Mouse (Mus musculus): Measurements from ENCODE around the gene Olfr10. TPM values are rescaled to one million over a fixed set of nuclear protein-coding genes. Genes with fewer than 3 reads are reported as not detected.

Olfr10 gene
- polyA plus RNA-seq, 1 experiment from 2014 or later = not detected

DNA sequence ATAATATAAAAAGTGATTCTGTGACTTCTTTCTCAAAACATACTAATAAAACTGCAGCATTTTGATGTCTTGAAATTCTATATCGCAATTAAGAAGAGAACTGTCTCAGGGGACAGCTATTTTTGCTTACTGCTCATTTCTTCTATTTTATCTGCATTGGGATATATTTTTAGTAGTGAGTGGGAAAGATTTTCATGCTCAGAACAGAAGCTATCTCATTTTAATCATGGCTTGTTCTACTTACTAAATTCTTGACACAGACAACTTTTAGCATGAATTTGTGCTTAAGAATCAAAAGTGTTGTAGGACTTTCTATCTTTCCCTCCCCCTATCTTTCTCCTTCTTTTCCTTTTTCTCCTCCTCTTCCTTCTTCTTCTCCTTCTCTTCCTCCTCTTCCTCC is 25.1 kb downstream of the Olfr10 start:
- Histone ChIP-seq H3K9ac (no peak overlapping the region), H3K9me3 (no peaks in the 10 kb centered on the region), H3K4me2 (replicated peaks) (no peak overlapping the region), H3K4me1 (no peaks in the 10 kb centered on the region), H3K27ac (no peak overlapping the region), H3K27me3 (no peaks in the 10 kb centered on the region), H3K4me3 (no peak overlapping the region), H3K36me3 (no peaks in the 10 kb centered on the region)
- ATAC-seq (ENCODE audit: low FRiP score, low read depth) = no peak
- 71% methylated on average over 1 of the region's 1 CpGs for WGBS

DNA sequence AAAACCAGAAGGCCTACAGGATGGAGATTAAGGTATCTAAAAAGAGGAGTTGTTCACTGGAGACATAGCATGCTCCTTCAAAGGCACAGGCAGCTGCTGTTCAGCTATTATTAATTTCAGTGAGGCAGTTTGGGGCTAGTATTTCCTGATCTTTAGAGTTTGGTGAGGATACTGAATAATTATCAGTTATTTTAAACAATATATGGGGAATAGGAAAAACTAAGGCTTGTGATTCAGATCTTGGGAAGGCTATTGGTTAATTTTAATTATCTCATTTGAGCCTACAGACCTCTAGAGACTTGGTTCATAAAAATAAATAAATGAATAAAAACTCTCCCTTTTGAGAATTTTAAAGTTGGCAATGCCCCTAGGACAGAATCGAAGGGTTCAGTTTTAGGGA is 30.3 kb downstream of the Olfr10 start, which contains the start of gene Olfr1390:
Gene Olfr1390 (plus strand): TSS at position 301 of the 400 bp plus-strand sequence.
- Histone ChIP-seq H3K27ac (no peak within 1 kb of the TSS), H3K9me3 (no peaks in the 10 kb centered on the region), H3K4me3 (no peak within 1 kb of the TSS), H3K9ac (no peak within 1 kb of the TSS), H3K4me2 (replicated peaks) (no peak within 1 kb of the TSS), H3K36me3 (no peaks in the 10 kb centered on the region), H3K27me3 (no peaks in the 10 kb centered on the region), H3K4me1 (no peaks in the 10 kb centered on the region)
- 78% methylated on average over 1 of the region's 1 CpGs for WGBS
- ATAC-seq (ENCODE audit: low FRiP score, low read depth) = no peak

DNA sequence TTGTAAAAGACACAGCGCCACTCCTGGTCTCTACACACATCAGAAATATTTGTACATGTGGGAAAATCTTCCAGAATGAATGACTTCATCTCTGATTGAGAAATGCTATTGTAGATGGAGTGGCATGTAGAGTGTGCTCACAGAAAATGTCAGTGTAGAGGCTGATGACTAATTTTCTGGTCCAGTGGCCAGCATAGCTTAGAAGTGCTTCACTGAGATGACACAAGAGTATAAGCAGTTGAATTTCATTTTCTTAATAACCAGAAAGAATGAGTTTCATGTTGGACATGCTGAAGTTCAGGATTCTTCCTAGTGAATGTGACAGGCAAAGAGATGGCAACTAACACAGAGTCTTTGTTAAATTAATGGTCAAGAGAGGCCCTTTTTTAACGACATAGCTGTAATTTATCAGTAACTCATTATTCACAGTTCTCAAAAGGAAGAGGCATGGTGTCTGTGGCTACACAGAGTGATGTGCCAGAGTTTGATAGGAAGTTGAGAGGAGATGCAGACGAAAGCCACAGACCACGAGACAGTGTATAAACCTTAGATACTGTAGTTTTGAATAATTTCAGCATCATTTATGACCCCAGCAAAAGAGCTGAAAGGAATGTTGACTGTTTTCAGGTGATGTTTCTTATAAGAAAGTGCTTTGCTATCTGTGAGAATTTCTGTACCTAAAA is 32.8 kb downstream of the Olfr10 start:
- H3K4me2 ChIP-seq (replicated peaks) = no peak overlapping the region
- no peak for ATAC-seq (ENCODE audit: low FRiP score, low read depth)
- H3K4me3 ChIP-seq = no peak overlapping the region
- no peaks in the 10 kb centered on the region for H3K4me1 ChIP-seq
- H3K27me3 ChIP-seq = no peaks in the 10 kb centered on the region
- H3K9ac ChIP-seq = no peak overlapping the region
- WGBS = 73% methylated on average over 4 of the region's 4 CpGs
- H3K27ac ChIP-seq = no peak overlapping the region
- H3K36me3 ChIP-seq = no peaks in the 10 kb centered on the region
- no peaks in the 10 kb centered on the region; the same call in 1 of the 2 replicates for H3K9me3 ChIP-seq

Other genes starting within 250 kb of the Olfr10 start
- gene Tgtp2, start 240.5 kb upstream of the Olfr10 start, polyA plus RNA-seq (2015; fragmentation: Nextera tagmentation; extraction: Ambion mirVana) = 0.28 TPM in 1 of 2 replicates, not detected in the other
- 0.90 and 0.98 TPM in 2 replicates for gene Ifi47, start 228.2 kb upstream of the Olfr10 start, polyA plus RNA-seq (2015; fragmentation: Nextera tagmentation; extraction: Ambion mirVana)
- gene Olfr1396, start 189.9 kb upstream of the Olfr10 start, polyA plus RNA-seq (2015; fragmentation: Nextera tagmentation; extraction: Ambion mirVana) = 0.04 TPM in 1 of 2 replicates, not detected in the other
- not detected in 2 replicates for gene Olfr1395, start 162.5 kb upstream of the Olfr10 start, polyA plus RNA-seq (2015; fragmentation: Nextera tagmentation; extraction: Ambion mirVana)
- gene Olfr1394, start 150.4 kb upstream of the Olfr10 start, polyA plus RNA-seq (2015; fragmentation: Nextera tagmentation; extraction: Ambion mirVana) = not detected in 2 replicates
- 1.0 and 1.5 TPM in 2 replicates for gene Btnl9, start 117.6 kb upstream of the Olfr10 start, polyA plus RNA-seq (2015; fragmentation: Nextera tagmentation; extraction: Ambion mirVana)
- 44.5 and 48.8 TPM in 2 replicates for gene Zfp62, start 101.4 kb upstream of the Olfr10 start, polyA plus RNA-seq (2015; fragmentation: Nextera tagmentation; extraction: Ambion mirVana)
- gene Mgat1, start 60.5 kb upstream of the Olfr10 start, polyA plus RNA-seq (2015; fragmentation: Nextera tagmentation; extraction: Ambion mirVana) = 56.3 and 60.7 TPM in 2 replicates
- not detected in 2 replicates for gene Olfr1393, start 26.4 kb upstream of the Olfr10 start, polyA plus RNA-seq (2015; fragmentation: Nextera tagmentation; extraction: Ambion mirVana)
- 0.06 TPM in 1 of 2 replicates, not detected in the other for gene Olfr1392, start 19.5 kb upstream of the Olfr10 start, polyA plus RNA-seq (2015; fragmentation: Nextera tagmentation; extraction: Ambion mirVana)
- gene Olfr1391, start 18.0 kb downstream of the Olfr10 start, polyA plus RNA-seq (2015; fragmentation: Nextera tagmentation; extraction: Ambion mirVana) = not detected in 2 replicates
- not detected in 2 replicates for gene Olfr1390, start 30.4 kb downstream of the Olfr10 start, polyA plus RNA-seq (2015; fragmentation: Nextera tagmentation; extraction: Ambion mirVana)
- gene Olfr1389, start 118.3 kb downstream of the Olfr10 start, polyA plus RNA-seq (2015; fragmentation: Nextera tagmentation; extraction: Ambion mirVana) = not detected in 2 replicates
- gene Olfr1388, start 131.9 kb downstream of the Olfr10 start, polyA plus RNA-seq (2015; fragmentation: Nextera tagmentation; extraction: Ambion mirVana) = 0.06 TPM in 1 of 2 replicates, not detected in the other
- gene Olfr1387, start 150.6 kb downstream of the Olfr10 start, polyA plus RNA-seq (2015; fragmentation: Nextera tagmentation; extraction: Ambion mirVana) = not detected in 2 replicates
- gene Olfr1386, start 160.3 kb downstream of the Olfr10 start, polyA plus RNA-seq (2015; fragmentation: Nextera tagmentation; extraction: Ambion mirVana) = not detected in 2 replicates
- gene Olfr1385, start 184.3 kb downstream of the Olfr10 start, polyA plus RNA-seq (2015; fragmentation: Nextera tagmentation; extraction: Ambion mirVana) = 0.04 TPM in 1 of 2 replicates, not detected in the other
- not detected in 2 replicates for gene Olfr1384, start 202.0 kb downstream of the Olfr10 start, polyA plus RNA-seq (2015; fragmentation: Nextera tagmentation; extraction: Ambion mirVana)
- not detected in 2 replicates for gene Olfr1383, start 214.9 kb downstream of the Olfr10 start, polyA plus RNA-seq (2015; fragmentation: Nextera tagmentation; extraction: Ambion mirVana)
- gene Olfr1382, start 223.5 kb downstream of the Olfr10 start, polyA plus RNA-seq (2015; fragmentation: Nextera tagmentation; extraction: Ambion mirVana) = not detected in 2 replicates
- not detected in 2 replicates for gene Olfr1381, start 238.7 kb downstream of the Olfr10 start, polyA plus RNA-seq (2015; fragmentation: Nextera tagmentation; extraction: Ambion mirVana)

Data from limb, embryonic 13.5 days (tissue).